Mouse (Mus musculus): Measurements from ENCODE around the gene Mrfap1. TPM values are rescaled to one million over a fixed set of nuclear protein-coding genes. Genes with fewer than 3 reads are reported as not detected.
"Not testable (repeated sequence)": the region's sequence is repeated elsewhere in the genome, so short reads cannot be mapped to it uniquely, and the experiment has no call there.

Gene Mrfap1
- polyA plus RNA-seq, 1 experiment = 302 TPM

- Histone ChIP-seq H3K4me3 (ENCODE audit: insufficient read depth, low read length) (peak overlapping the region; percentile 75; the same call in 1 of the 2 replicates), H3K4me1 (ENCODE audit: control insufficient read depth, insufficient read depth, low read length) (no peaks in the 10 kb centered on the region), H3K27ac (ENCODE audit: insufficient read depth, low read length) (no peak overlapping the region)
- TF ChIP-seq POLR2A (IDR thresholded peaks at IDR 0.05; ENCODE audit: extremely low read depth, insufficient read depth, low read length) (no peak), CTCF (IDR thresholded peaks at IDR 0.05; ENCODE audit: extremely low read depth, insufficient read depth, low read length) (no peak)
Measured at GRCm38 (mm10) chr5:36797291-36797690, 719 bp upstream of the Mrfap1 start.

GRCm38 (mm10) chr5:36795647-36796295 is 801 bp downstream of the Mrfap1 start:
- H3K4me3 ChIP-seq (ENCODE audit: insufficient read depth, low read length) = peak overlapping the region; percentile 75
- not testable (repeated sequence) for H3K4me1 ChIP-seq (ENCODE audit: control insufficient read depth, insufficient read depth, low read length)
- peak overlapping the region; percentile 98 for H3K27ac ChIP-seq (ENCODE audit: insufficient read depth, low read length)

- H3K4me3 ChIP-seq (ENCODE audit: insufficient read depth, low read length) = no peak overlapping the region
- no peak for TF ChIP-seq CTCF (IDR thresholded peaks at IDR 0.05; ENCODE audit: extremely low read depth, insufficient read depth, low read length)
- no peak for TF ChIP-seq POLR2A (IDR thresholded peaks at IDR 0.05; ENCODE audit: extremely low read depth, insufficient read depth, low read length)
Measured at GRCm38 (mm10) chr5:36791861-36792260, 4.7 kb downstream of the Mrfap1 start.

GRCm38 (mm10) chr5:36786052-36786451 is 10.5 kb downstream of the Mrfap1 start:
- H3K4me1 ChIP-seq (ENCODE audit: control insufficient read depth, insufficient read depth, low read length) = no peaks in the 10 kb centered on the region
- TF ChIP-seq CTCF (IDR thresholded peaks at IDR 0.05; ENCODE audit: extremely low read depth, insufficient read depth, low read length) (no peak), POLR2A (IDR thresholded peaks at IDR 0.05; ENCODE audit: extremely low read depth, insufficient read depth, low read length) (no peak)
- no peak overlapping the region for H3K27ac ChIP-seq (ENCODE audit: insufficient read depth, low read length)
- no peak overlapping the region for H3K4me3 ChIP-seq (ENCODE audit: insufficient read depth, low read length)

More at GRCm38 (mm10) chr5:36791861-36792260, 4.7 kb downstream of the Mrfap1 start:
- H3K4me1 ChIP-seq (ENCODE audit: control insufficient read depth, insufficient read depth, low read length) = no peaks in the 10 kb centered on the region
- no peak overlapping the region for H3K27ac ChIP-seq (ENCODE audit: insufficient read depth, low read length)

- Histone ChIP-seq H3K4me1 (ENCODE audit: control insufficient read depth, insufficient read depth, low read length) (no peaks in the 10 kb centered on the region), H3K4me3 (ENCODE audit: insufficient read depth, low read length) (no peak overlapping the region), H3K27ac (ENCODE audit: insufficient read depth, low read length) (no peak overlapping the region)
- TF ChIP-seq CTCF (IDR thresholded peaks at IDR 0.05; ENCODE audit: extremely low read depth, insufficient read depth, low read length) (no peak), POLR2A (IDR thresholded peaks at IDR 0.05; ENCODE audit: extremely low read depth, insufficient read depth, low read length) (no peak)
Measured at GRCm38 (mm10) chr5:36779512-36779911, 17.1 kb downstream of the Mrfap1 start.

- H3K4me1 ChIP-seq (ENCODE audit: control insufficient read depth, insufficient read depth, low read length) = no peaks in the 10 kb centered on the region
- H3K4me3 ChIP-seq (ENCODE audit: insufficient read depth, low read length) = no peak overlapping the region
- no peak overlapping the region for H3K27ac ChIP-seq (ENCODE audit: insufficient read depth, low read length)
- TF ChIP-seq CTCF (IDR thresholded peaks at IDR 0.05; ENCODE audit: extremely low read depth, insufficient read depth, low read length) = no peak
- TF ChIP-seq POLR2A (IDR thresholded peaks at IDR 0.05; ENCODE audit: extremely low read depth, insufficient read depth, low read length) = no peak
Measured at GRCm38 (mm10) chr5:36778901-36779300, 17.7 kb downstream of the Mrfap1 start.

- no peak for TF ChIP-seq CTCF (IDR thresholded peaks at IDR 0.05; ENCODE audit: extremely low read depth, insufficient read depth, low read length)
- no peak for TF ChIP-seq POLR2A (IDR thresholded peaks at IDR 0.05; ENCODE audit: extremely low read depth, insufficient read depth, low read length)
- Histone ChIP-seq H3K4me1 (ENCODE audit: control insufficient read depth, insufficient read depth, low read length) (no peaks in the 10 kb centered on the region), H3K27ac (ENCODE audit: insufficient read depth, low read length) (no peak overlapping the region), H3K4me3 (ENCODE audit: insufficient read depth, low read length) (no peak overlapping the region)
Measured at GRCm38 (mm10) chr5:36777186-36777585, 19.4 kb downstream of the Mrfap1 start.

GRCm38 (mm10) chr5:36776021-36776575 is 20.5 kb downstream of the Mrfap1 start:
- no peaks in the 10 kb centered on the region for H3K4me1 ChIP-seq (ENCODE audit: control insufficient read depth, insufficient read depth, low read length)
- H3K4me3 ChIP-seq (ENCODE audit: insufficient read depth, low read length) = no peak overlapping the region
- H3K27ac ChIP-seq (ENCODE audit: insufficient read depth, low read length) = no peak overlapping the region
- no peak for TF ChIP-seq CTCF (IDR thresholded peaks at IDR 0.05; ENCODE audit: extremely low read depth, insufficient read depth, low read length)
- TF ChIP-seq POLR2A (IDR thresholded peaks at IDR 0.05; ENCODE audit: extremely low read depth, insufficient read depth, low read length) = no peak

GRCm38 (mm10) chr5:36775317-36775716 is 21.3 kb downstream of the Mrfap1 start:
- no peak for TF ChIP-seq CTCF (IDR thresholded peaks at IDR 0.05; ENCODE audit: extremely low read depth, insufficient read depth, low read length)
- TF ChIP-seq POLR2A (IDR thresholded peaks at IDR 0.05; ENCODE audit: extremely low read depth, insufficient read depth, low read length) = no peak
- no peak overlapping the region for H3K4me3 ChIP-seq (ENCODE audit: insufficient read depth, low read length)

GRCm38 (mm10) chr5:36772586-36772985 is 24.0 kb downstream of the Mrfap1 start:
- no peaks in the 10 kb centered on the region for H3K4me1 ChIP-seq (ENCODE audit: control insufficient read depth, insufficient read depth, low read length)
- no peak overlapping the region for H3K4me3 ChIP-seq (ENCODE audit: insufficient read depth, low read length)
- no peak for TF ChIP-seq POLR2A (IDR thresholded peaks at IDR 0.05; ENCODE audit: extremely low read depth, insufficient read depth, low read length)
- TF ChIP-seq CTCF (IDR thresholded peaks at IDR 0.05; ENCODE audit: extremely low read depth, insufficient read depth, low read length) = no peak
- no peak overlapping the region for H3K27ac ChIP-seq (ENCODE audit: insufficient read depth, low read length)

More at GRCm38 (mm10) chr5:36775317-36775716, 21.3 kb downstream of the Mrfap1 start:
- H3K27ac ChIP-seq (ENCODE audit: insufficient read depth, low read length) = no peak overlapping the region
- no peaks in the 10 kb centered on the region for H3K4me1 ChIP-seq (ENCODE audit: control insufficient read depth, insufficient read depth, low read length)
